Mouse (Mus musculus) central nervous system, embryonic 11.5 days (tissue): ENCODE measurements around the gene Gm15517. TPM values are rescaled to one million over a fixed set of nuclear protein-coding genes. Genes with fewer than 3 reads are reported as not detected.

ENCODE experiments used
- polyA plus RNA-seq: library from polyadenylated mRNA; depleted of rRNA; stranded (reverse); fragments of >200 nt; gene quantifications from 2 replicates; pipeline ENCODE4 v1.2.3, GENCODE M21; 2012; rRNA removed

The Gm15517 gene
- polyA plus RNA-seq, result 0.78 TPM in 1 of 2 replicates, not detected in the other

DNA sequence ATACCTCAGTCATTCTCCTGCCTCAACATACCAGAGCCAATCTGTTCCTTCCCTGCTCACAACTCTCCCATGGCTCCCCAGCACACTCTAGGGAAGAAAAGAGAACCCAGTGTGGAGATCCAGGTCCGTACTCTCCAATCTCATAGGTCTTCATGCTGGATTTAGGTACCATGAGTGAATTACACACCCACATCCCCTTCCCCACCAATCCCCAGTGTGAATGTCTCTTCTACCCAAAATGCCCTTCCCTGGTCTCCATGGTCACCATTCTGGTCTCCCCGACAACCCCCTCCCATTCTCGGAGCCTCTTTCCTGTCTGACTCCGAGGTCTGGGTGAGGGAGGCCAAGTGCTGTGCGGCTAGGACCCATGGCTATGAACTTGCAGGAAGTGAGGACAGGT is at the start of gene Gm15517:
Gene Gm15517 (plus strand): TSS at position 301 of the 400 bp plus-strand sequence.

DNA sequence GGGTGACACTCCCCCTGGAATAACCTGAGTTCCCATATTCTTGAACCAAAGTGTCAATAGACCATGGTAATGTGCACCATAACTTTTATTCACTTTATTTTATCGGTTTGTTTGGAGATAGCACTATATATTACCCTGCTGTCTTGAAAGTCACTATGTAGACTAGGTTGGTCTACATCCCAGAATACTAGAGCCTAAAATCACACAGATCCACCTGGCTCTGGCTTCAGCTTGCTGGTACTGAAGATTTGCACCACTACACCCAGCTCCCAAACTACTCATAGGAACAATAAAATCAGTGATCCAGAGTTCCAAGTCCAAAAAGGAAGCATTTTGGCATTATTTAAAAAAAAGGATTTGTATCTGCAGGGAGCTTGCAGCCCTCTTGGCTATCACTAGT is 45.6 kb upstream of the Gm15517 start, which contains the start of gene Klk1b5:
Gene Klk1b5 (plus strand): TSS at position 301 of the 400 bp plus-strand sequence.

DNA sequence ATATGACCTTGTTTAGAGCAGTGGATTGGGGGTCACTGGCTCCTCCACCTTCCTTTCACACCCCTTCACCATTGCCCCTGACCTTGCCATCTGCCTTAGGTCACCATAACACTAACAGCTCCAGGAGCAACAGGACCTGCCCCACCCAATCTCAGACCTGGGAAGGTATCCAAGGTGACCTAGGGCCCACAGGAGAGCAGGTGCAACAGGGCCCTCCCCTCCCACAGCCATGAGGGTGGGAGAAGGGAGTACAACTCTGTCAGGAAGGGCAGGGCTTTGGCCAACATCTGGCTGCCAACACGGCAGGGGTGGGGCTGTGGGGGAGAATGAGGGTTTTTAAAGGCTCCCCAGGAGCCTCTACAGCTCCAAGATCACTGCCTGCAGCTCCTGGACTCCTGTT is 36.2 kb upstream of the Gm15517 start, which contains the start of gene Klk1:
Gene Klk1 (plus strand): TSS at position 285 of the 400 bp plus-strand sequence.

GRCm38 (mm10) chr7:44235909-44236308 is 25.3 kb upstream of the Gm15517 start, which contains the start of gene Gm36864:
Gene Gm36864, plus strand, starts transcription at chr7:44236177.

GRCm38 (mm10) chr7:44246055-44246983 is 14.9 kb upstream of the Gm15517 start, which contains the start of the genes 1700028J19Rik and 2410002F23Rik:
Gene 1700028J19Rik, minus strand, starts transcription at chr7:44246695.
Gene 2410002F23Rik, plus strand, starts transcription at chr7:44246722.

DNA sequence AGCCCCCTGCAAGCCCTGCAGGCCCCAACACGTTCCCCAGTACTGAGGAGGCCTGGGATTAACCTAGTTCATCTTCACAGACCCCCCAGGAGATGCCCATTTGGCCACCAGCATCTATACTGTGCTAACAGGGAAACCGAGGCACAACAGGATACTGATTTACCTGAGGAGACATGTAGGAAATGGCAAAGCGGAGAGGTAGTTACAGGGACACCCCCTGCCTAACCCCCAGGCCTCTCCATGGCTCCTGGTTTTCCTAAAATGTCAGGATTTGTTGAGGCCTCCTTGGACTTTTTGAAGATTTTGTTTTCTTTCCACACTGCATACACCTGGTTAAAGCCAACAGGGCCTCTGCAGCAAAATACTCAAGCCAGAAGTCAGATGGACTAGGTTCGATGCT is 4.0 kb upstream of the Gm15517 start, which contains the start of gene Acp4:
Gene Acp4 (minus strand): TSS at position 101 of the 400 bp plus-strand sequence.

GRCm38 (mm10) chr7:44306516-44307240 is 45.4 kb downstream of the Gm15517 start, which contains the start of gene Clec11a:
Gene Clec11a, minus strand, starts transcription at chr7:44306902.

GRCm38 (mm10) chr7:44309475-44310284 is 48.4 kb downstream of the Gm15517 start, which contains the start of gene Shank1:
Gene Shank1, plus strand, starts transcription at chr7:44310253.

Other genes starting within 250 kb of the Gm15517 start
- not detected in 2 replicates for gene Klk1b26, start 249.3 kb upstream of the Gm15517 start, polyA plus RNA-seq
- gene Klk1b27, start 209.2 kb upstream of the Gm15517 start, polyA plus RNA-seq, result not detected in 2 replicates
- gene Klk1b21, start 159.1 kb upstream of the Gm15517 start, polyA plus RNA-seq, result not detected in 2 replicates
- not detected in 2 replicates for gene Klk1b22, start 148.8 kb upstream of the Gm15517 start, polyA plus RNA-seq
- not detected in 2 replicates for gene Klk1b16, start 124.7 kb upstream of the Gm15517 start, polyA plus RNA-seq
- gene Klk1b24, start 73.2 kb upstream of the Gm15517 start, polyA plus RNA-seq, result 0.07 and 0.10 TPM in 2 replicates
- not detected in 2 replicates for gene Klk1b3, start 63.3 kb upstream of the Gm15517 start, polyA plus RNA-seq
- not detected in 2 replicates for gene Klk1b4, start 54.0 kb upstream of the Gm15517 start, polyA plus RNA-seq
- gene Klk1b5, start 45.5 kb upstream of the Gm15517 start, polyA plus RNA-seq, result not detected in 2 replicates
- gene Klk1, start 36.1 kb upstream of the Gm15517 start, polyA plus RNA-seq, result 0.17 TPM in 1 of 2 replicates, not detected in the other
- not detected in 2 replicates for gene Gm36864, start 25.3 kb upstream of the Gm15517 start, polyA plus RNA-seq
- gene 1700028J19Rik, start 14.8 kb upstream of the Gm15517 start, polyA plus RNA-seq, result 0.86 and 1.6 TPM in 2 replicates
- gene 2410002F23Rik, start 14.7 kb upstream of the Gm15517 start, polyA plus RNA-seq, result 151 and 244 TPM in 2 replicates
- gene Acp4, start 4.1 kb upstream of the Gm15517 start, polyA plus RNA-seq, result not detected in 2 replicates
- 1.2 and 1.5 TPM in 2 replicates for gene Clec11a, start 45.5 kb downstream of the Gm15517 start, polyA plus RNA-seq
- 7.0 and 8.0 TPM in 2 replicates for gene Shank1, start 48.8 kb downstream of the Gm15517 start, polyA plus RNA-seq
- gene Syt3, start 122.7 kb downstream of the Gm15517 start, polyA plus RNA-seq, result 1.9 and 2.4 TPM in 2 replicates
- 2.5 and 6.3 TPM in 2 replicates for gene 1700008O03Rik, start 124.4 kb downstream of the Gm15517 start, polyA plus RNA-seq
- 62.6 and 90.8 TPM in 2 replicates for gene Lrrc4b, start 167.6 kb downstream of the Gm15517 start, polyA plus RNA-seq
- gene Aspdh, start 203.9 kb downstream of the Gm15517 start, polyA plus RNA-seq, result 7.5 and 7.7 TPM in 2 replicates
- gene Josd2, start 206.5 kb downstream of the Gm15517 start, polyA plus RNA-seq, result 91.6 and 95.2 TPM in 2 replicates
- 102 and 117 TPM in 2 replicates for gene Emc10, start 235.1 kb downstream of the Gm15517 start, polyA plus RNA-seq
- gene Fam71e1, start 235.1 kb downstream of the Gm15517 start, polyA plus RNA-seq, result 28.7 and 40.6 TPM in 2 replicates